Mouse (Mus musculus): ENCODE results near the gene Jun.

Gene Jun

GRCm38 (mm10) chr4:95051311-95051871, 631 bp downstream of the Jun start:
- CTCF ChIA-PET = no interaction called here
- POLR2A ChIA-PET = interaction anchor here in 3 of 4 experiments (0.5 to 7.1 kb wide), 117 partner anchors 10 to 1038 kb away, joined by 3 to 173 read pairs (median 4); partner anchors contain the start of genes Fggy (in 3 of the 3), Mysm1 (in 2 of the 3) and Hook1 (in 1 of the 3)

GRCm38 (mm10) chr4:95050518-95051278, 1.3 kb downstream of the Jun start:
- CTCF ChIA-PET = interaction anchor here in 2 of 4 experiments (0.6 to 0.7 kb wide), 2 partner anchors 369 to 831 kb away, joined by 3 read pairs; no protein-coding TSS in a partner anchor
- POLR2A ChIA-PET = interaction anchor here in 3 of 4 experiments (1.1 to 7.1 kb wide), 37 partner anchors 12 to 1039 kb away, joined by 3 to 173 read pairs (median 6); partner anchors contain the start of genes Fggy (in 1 of the 3), Hook1 (in 1 of the 3) and Mysm1 (in 1 of the 3)

DNA sequence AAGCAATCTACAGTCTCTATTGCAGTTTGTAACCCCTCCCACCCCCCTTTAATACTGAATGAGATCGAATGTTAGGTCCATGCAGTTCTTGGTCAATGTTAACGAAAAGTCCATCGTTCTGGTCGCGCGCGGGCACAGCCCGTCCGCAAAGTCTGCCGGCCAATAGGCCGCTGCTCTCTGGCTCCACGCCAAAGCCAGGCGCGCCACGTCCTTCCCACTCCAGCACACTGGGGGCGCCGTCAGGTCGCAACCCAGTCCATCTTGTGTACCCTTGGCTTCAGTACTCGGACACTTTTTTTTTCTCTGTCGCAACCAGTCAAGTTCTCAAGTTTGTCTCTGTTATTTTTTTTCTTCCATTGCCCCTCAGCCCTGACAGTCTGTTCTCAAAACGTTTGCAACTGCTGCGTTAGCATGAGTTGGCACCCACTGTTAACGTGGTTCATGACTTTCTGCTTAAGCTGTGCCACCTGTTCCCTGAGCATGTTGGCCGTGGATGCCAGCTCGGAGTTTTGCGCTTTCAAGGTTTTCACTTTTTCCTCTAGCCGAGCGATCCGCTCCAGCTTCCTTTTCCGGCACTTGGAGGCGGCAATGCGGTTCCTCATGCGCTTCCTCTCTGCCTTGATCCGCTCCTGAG, 2.0 kb downstream of the Jun start:
- POLR2A ChIA-PET = interaction anchor here in 3 of 4 experiments (0.6 to 7.1 kb wide), 12 partner anchors 24 to 635 kb away, joined by 3 to 173 read pairs (median 12); partner anchors contain the start of genes Fggy (in 1 of the 3) and Mysm1 (in 1 of the 3)
- CTCF ChIA-PET = interaction anchor here in 3 of 4 experiments (0.6 to 0.7 kb wide), 3 partner anchors 368 to 832 kb away, joined by 3 to 4 read pairs (median 3); no protein-coding TSS in a partner anchor

GRCm38 (mm10) chr4:95049153-95049552, 2.9 kb downstream of the Jun start:
- POLR2A ChIA-PET = interaction anchor here in 3 of 4 experiments (0.6 to 7.1 kb wide), 6 partner anchors 69 to 636 kb away, joined by 3 to 79 read pairs (median 6); no protein-coding TSS in a partner anchor
- CTCF ChIA-PET = no interaction called here

GRCm38 (mm10) chr4:95048731-95049100, 3.3 kb downstream of the Jun start:
- CTCF ChIA-PET = no interaction called here
- POLR2A ChIA-PET = interaction anchor here in 2 of 4 experiments (0.9 to 7.1 kb wide), 3 partner anchors 69 to 113 kb away, joined by 3 to 79 read pairs (median 4); no protein-coding TSS in a partner anchor

DNA sequence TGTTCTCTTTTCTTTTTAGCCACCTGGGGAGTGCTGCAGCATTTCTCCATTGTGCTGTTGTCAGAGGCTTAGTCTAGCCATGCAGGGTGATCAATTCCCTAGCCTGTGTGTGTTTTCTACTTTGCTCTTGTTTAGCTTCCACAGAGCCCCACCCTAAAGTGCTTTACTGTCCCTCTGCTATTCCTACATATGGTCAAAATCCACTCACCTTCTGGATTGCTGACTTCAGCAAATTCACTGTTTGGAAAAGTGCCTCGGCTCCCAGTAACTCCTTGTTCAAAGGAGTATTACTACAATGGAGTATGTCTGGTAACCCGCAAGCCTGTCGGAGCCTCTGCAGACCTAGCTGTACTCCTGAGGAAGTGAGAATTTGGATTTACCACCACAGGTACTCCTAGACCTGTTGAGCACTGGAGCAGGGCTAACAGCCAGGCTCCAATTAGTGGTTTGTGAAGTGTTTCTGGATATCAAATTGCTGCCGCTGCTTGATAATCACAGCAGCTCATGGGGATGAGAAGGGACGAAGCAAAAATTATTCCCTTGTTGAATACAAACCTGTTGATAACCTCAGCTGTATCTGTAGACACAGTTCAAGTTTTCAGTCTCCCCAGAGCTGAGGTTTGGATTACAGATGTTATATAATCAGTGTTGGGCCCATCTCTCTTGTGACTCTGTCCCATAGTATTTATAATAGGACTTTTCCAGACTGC, 3.8 kb downstream of the Jun start:
- CTCF ChIA-PET = no interaction called here
- POLR2A ChIA-PET = interaction anchor here in 1 of 4 experiments (7.1 kb wide), 1 partner anchor 114 kb away, joined by 79 read pairs; no protein-coding TSS in a partner anchor

GRCm38 (mm10) chr4:95045133-95045532, 6.9 kb downstream of the Jun start:
- ChIA-PET CTCF (no interaction called here), POLR2A (no interaction called here)

DNA sequence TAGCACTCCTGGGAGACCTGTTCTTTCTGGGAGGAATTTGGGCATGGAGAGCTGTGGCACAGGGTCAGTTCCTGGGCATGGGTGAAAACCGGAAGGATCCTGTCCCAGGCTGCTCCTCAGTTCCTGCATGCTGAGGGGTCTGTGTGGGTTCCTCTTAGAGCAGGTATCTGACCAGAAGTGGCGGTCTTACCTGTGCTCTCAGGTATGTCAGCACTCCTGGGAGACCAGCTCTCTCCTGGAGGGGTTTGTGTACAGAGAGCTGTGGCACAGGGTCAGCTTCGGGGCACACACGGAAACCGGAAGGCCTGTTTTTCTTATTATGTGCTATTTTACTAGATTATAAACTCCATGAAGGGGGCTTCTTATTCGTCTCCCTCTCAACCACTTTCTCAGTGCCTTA, 7.3 kb downstream of the Jun start:
- CTCF ChIA-PET = no interaction called here
- POLR2A ChIA-PET = no interaction called here

DNA sequence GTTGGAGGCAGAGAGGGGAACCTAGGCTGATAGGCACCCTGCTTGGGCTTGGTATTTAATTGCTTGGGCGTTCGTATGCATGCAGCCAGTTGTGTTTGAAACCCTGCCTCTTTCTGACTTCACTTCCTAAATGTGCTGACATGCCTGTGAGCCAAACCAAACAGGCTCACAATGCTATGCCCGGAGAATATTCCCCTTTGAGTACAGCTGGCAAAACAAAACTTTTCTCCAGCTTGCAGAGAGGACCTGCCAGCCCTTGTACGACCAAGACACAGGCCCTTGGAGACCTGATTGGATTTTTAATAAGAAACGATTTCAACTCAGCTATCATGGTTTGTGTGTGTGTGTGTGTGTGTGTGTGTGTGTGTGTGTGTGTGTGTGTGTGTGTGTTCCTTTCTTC, 14.0 kb downstream of the Jun start:
- POLR2A ChIA-PET = interaction anchor here in 1 of 4 experiments (2.0 kb wide), 1 partner anchor 14 kb away, joined by 9 read pairs; the partner anchor contains the start of gene Jun
- CTCF ChIA-PET = no interaction called here

DNA sequence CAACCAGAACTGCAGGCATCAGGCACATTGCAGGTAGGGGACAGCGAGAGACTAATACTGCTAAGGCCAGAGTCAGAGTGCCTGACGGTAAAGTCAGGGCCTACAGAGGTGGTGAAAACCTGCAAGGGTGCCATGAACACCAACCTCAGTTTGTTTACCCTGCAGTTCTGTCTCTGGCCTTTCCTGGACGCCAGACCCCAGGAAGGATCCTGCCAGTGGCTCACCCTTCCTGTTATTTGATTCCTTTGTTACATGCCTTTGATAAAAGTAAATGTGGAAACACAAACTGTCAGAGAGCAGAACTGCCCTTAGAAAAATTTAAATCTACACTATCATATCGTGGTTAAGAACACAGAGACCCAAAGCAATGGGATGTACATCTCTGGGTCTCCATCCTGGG, 20.9 kb downstream of the Jun start:
- ChIA-PET POLR2A (interaction anchor here in 1 of 4 experiments (0.7 kb wide), 1 partner anchor 21 kb away, joined by 3 read pairs; the partner anchor contains the start of gene Jun), CTCF (no interaction called here)

- ChIA-PET POLR2A (interaction anchor here in 1 of 4 experiments (1.6 kb wide), 1 partner anchor 26 kb away, joined by 4 read pairs; the partner anchor contains the start of gene Jun), CTCF (no interaction called here)
Measured at GRCm38 (mm10) chr4:95025847-95026600, 26.0 kb downstream of the Jun start.

GRCm38 (mm10) chr4:95023350-95023953, 28.6 kb downstream of the Jun start:
- ChIA-PET POLR2A (interaction anchor here in 1 of 4 experiments (1.2 to 1.8 kb wide), 3 partner anchors 29 to 446 kb away, joined by 3 to 7 read pairs (median 4); partner anchors contain the start of gene Jun), CTCF (interaction anchor here in 1 of 4 experiments (0.5 to 0.8 kb wide), 2 partner anchors 16 to 31 kb away, joined by 3 to 5 read pairs; no protein-coding TSS in a partner anchor)

DNA sequence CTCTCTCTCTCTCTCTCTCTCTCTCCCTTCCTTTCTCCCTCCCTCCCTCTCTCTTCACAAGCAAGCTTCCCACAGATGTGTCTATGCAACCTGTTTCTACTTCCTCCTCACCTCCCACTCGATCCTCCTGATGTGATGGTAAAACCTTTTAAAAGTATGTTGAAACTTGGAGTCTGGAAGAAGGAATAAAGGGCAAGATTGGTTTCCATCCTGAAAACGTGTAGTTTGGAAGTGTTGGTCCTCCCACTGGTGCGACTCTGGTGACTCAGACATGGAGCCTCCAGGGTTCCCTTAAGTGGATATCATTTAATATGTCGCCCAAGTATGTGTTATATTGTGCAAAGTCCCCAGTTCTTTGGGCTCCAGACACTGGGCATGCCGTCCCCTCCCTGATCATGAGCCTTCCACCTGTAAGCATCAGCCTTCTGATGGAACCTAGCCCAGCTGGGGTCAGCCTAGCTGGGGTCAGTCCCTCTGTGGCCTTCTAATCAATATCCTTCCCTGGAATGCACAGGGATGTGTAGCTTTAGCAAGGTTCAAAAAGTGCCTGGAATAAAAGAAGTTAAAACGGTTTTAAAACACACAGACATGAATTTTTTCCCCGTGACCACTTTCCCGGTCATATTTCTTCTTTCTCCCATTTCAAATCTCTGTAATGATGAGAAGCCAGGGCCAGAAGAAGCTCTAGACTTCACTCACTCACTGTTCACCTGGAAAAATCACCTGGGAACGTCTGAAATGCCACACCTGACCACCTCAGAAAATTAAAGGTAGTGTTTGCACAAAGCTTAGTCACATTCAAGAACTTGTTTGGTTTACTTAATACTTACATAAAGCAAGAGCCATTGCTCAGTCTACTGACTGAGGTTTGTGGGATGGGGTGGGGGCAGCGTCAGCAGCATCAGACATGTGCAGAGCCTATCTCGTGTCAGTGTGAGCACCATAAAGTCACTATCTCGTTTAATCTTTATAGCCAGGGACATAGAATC, 30.1 kb downstream of the Jun start:
- CTCF ChIA-PET = no interaction called here
- POLR2A ChIA-PET = interaction anchor here in 1 of 4 experiments (0.7 to 1.8 kb wide), 4 partner anchors 30 to 663 kb away, joined by 3 to 7 read pairs (median 3); partner anchors contain the start of gene Jun

GRCm38 (mm10) chr4:95020201-95020600, 31.8 kb downstream of the Jun start:
- ChIA-PET CTCF (no interaction called here), POLR2A (no interaction called here)

DNA sequence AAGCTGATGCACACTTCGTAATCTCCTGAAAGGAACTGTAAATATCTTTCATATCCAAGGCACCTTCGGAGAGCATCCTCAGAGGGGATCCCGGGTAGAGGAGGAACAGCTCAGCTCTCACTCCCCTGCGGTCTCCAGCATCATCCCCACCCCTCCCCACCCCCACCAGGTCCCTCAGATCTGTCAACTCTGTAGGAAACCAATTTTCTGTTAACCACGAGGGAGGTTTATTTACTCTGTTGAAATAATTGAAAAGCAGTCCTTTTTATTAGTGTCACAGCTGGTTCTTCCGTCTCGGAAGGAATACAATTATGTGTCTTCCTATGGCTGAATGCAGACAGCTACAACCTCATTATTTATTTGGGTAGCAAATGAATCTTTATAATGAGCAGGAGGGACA, 33.8 kb downstream of the Jun start:
- CTCF ChIA-PET = interaction anchor here in 1 of 4 experiments (0.6 kb wide), 1 partner anchor 1058 kb away, joined by 3 read pairs; no protein-coding TSS in a partner anchor

GRCm38 (mm10) chr4:95012706-95013105, 39.3 kb downstream of the Jun start:
- ChIA-PET POLR2A (interaction anchor here in 1 of 4 experiments (2.1 kb wide), 1 partner anchor 39 kb away, joined by 8 read pairs; the partner anchor contains the start of gene Jun), CTCF (interaction anchor here in 1 of 4 experiments (0.6 kb wide), 1 partner anchor 299 kb away, joined by 5 read pairs; no protein-coding TSS in a partner anchor)

More for the DNA sequence above, 33.8 kb downstream of the Jun start:
- POLR2A ChIA-PET = interaction anchor here in 2 of 4 experiments (0.6 to 2.1 kb wide), 3 partner anchors 34 to 372 kb away, joined by 3 to 6 read pairs (median 6); partner anchors contain the start of gene Jun (in 2 of the 2)

All from embryonic stem cell, embryonic (primary cell).